Mouse (Mus musculus): ENCODE results near the gene Gm20509.

The Gm20509 gene

DNA sequence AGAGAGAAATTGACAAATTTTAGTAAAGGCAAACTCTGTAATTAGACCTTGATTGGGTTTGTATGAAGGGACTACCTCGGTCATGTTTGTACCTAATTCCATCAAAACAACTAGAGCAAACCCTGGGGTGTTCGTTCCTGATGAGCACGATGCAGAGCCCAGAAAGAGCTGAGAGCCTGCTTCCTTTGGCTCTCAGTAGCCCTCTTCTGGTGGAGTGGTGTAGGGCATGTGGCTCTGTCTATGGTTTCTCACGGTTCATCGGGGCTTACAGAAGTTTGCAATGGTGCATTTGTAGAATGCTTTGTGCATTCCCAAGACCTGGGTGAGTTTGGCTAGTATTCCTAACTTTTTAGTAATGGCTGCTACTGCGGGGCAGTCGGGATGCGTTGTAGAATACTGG, 19.5 kb downstream of the Gm20509 start:
- ChIA-PET CTCF (interaction anchor here (0.6 to 2.1 kb wide), 15 partner anchors 9 to 359 kb away, joined by 3 to 15 read pairs (median 4); partner anchors contain the start of genes Rab27a (in 2 of the 4), Gm20509 (in 1 of the 4), Khdc3 (in 1 of the 4) and Rsl24d1 (in 1 of the 4)), POLR2A (interaction anchor here in 3 of 4 experiments (0.6 to 1.4 kb wide), 4 partner anchors 9 to 166 kb away, joined by 3 to 4 read pairs (median 3); partner anchors contain the start of gene Rsl24d1 (in 1 of the 3))

- ChIA-PET CTCF (interaction anchor here in 3 of 4 experiments (0.5 to 1.7 kb wide), 7 partner anchors 8 to 99 kb away, joined by 3 to 9 read pairs (median 4); partner anchors contain the start of gene Rsl24d1 (in 1 of the 3)), POLR2A (interaction anchor here (0.5 to 2.5 kb wide), 11 partner anchors 9 to 168 kb away, joined by 3 to 12 read pairs (median 4); partner anchors contain the start of gene Rsl24d1 (in 3 of the 4))
Observed at GRCm38 (mm10) chr9:73125043-73125570, 22.8 kb downstream of the Gm20509 start.

DNA sequence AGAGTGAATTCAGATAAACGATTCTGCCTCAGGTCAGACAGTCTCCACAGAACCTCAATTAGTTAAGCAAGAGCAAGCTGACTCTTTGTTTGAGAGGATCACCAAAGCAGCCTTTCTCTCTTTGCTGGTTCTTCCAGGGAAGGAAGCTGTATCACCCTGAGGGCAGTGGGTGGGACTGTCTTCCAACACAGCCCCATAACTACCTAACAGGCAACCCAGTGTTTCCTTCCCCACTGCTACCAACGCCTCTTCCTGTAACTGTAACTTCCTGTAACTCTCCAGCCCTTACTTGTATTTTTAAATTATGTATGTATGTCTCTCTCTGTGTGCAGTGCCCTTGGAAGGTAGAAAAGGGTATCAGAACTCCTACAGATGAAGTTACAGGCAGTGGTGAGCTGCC, 25.2 kb downstream of the Gm20509 start:
- ChIA-PET CTCF (no interaction called here), POLR2A (interaction anchor here in 1 of 4 experiments (1.3 to 1.8 kb wide), 2 partner anchors 11 to 20 kb away, joined by 4 to 6 read pairs; no protein-coding TSS in a partner anchor)

DNA sequence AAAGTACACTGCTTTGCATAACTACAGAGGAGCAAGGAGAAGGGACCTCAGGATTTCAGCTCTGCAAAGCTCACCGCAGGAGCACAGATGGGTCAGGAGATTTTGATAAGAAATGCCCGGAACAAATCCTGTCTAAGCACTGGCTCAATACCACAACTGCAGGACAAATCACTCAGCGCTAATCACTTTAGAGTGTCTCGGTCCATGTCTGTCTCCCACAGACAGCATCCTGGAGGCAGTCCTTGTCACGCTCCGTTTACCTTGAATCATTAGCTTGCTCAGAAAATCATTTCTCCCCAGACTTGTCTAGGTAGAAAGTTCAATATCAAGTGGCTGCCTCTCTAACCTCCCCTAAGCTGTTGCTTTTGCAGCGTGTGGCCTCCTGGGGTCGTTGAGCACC, 27.6 kb downstream of the Gm20509 start:
- POLR2A ChIA-PET, result interaction anchor here in 2 of 4 experiments (1.2 to 1.9 kb wide), 2 partner anchors 16 to 133 kb away, joined by 3 to 5 read pairs; partner anchors contain the start of gene Rsl24d1 (in 1 of the 2)
- CTCF ChIA-PET, result no interaction called here

DNA sequence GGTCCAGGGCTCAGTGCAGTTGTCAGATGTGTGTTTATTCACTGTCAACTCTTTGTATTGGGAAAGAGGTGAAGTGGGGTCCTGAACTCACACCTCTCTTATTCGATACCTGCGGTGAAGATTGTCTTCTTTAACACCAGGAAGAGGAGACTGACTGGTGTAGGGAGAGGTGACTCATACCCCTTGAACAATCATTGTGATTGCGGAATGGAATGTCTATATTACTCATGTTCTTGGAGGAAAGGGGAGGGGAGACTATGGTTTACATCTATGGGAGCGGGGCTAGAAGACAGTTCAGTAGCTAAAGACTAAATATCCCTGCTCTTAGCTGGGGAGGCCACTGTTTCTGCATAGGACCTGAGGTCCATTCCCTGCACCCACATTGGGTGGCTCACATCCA, 28.3 kb downstream of the Gm20509 start:
- CTCF ChIA-PET, result no interaction called here
- POLR2A ChIA-PET, result interaction anchor here in 2 of 4 experiments (0.6 to 1.9 kb wide), 3 partner anchors 17 to 134 kb away, joined by 3 to 5 read pairs (median 3); partner anchors contain the start of gene Rsl24d1 (in 1 of the 2)

GRCm38 (mm10) chr9:73137341-73137886, 35.1 kb downstream of the Gm20509 start:
- ChIA-PET POLR2A (no interaction called here), CTCF (interaction anchor here in 1 of 4 experiments (1.1 kb wide), 1 partner anchor 16 kb away, joined by 3 read pairs; no protein-coding TSS in a partner anchor)

- CTCF ChIA-PET, result no interaction called here
- POLR2A ChIA-PET, result interaction anchor here in 1 of 4 experiments (1.5 kb wide), 1 partner anchor 11 kb away, joined by 3 read pairs; no protein-coding TSS in a partner anchor
Observed at GRCm38 (mm10) chr9:73154347-73154746, 52.1 kb downstream of the Gm20509 start.

GRCm38 (mm10) chr9:73157968-73158367, 55.7 kb downstream of the Gm20509 start:
- CTCF ChIA-PET, result interaction anchor here in 3 of 4 experiments (0.6 to 1.3 kb wide), 3 partner anchors 36 to 143 kb away, joined by 4 to 15 read pairs (median 5); no protein-coding TSS in a partner anchor
- POLR2A ChIA-PET, result interaction anchor here in 1 of 4 experiments (0.6 kb wide), 1 partner anchor 647 kb away, joined by 5 read pairs; no protein-coding TSS in a partner anchor

- CTCF ChIA-PET, result interaction anchor here (0.6 to 1.5 kb wide), 15 partner anchors 11 to 618 kb away, joined by 3 to 5 read pairs (median 4); partner anchors contain the start of genes Dyx1c1 (in 1 of the 4) and Gm44503 (in 1 of the 4)
- POLR2A ChIA-PET, result interaction anchor here in 1 of 4 experiments (0.6 kb wide), 1 partner anchor 256 kb away, joined by 3 read pairs; no protein-coding TSS in a partner anchor
Observed at GRCm38 (mm10) chr9:73159265-73159664, 57.0 kb downstream of the Gm20509 start.

GRCm38 (mm10) chr9:73162571-73163333, 60.5 kb downstream of the Gm20509 start:
- ChIA-PET POLR2A (interaction anchor here in 2 of 4 experiments (0.8 to 1.2 kb wide), 3 partner anchors 12 to 167 kb away, joined by 3 to 7 read pairs (median 3); no protein-coding TSS in a partner anchor), CTCF (interaction anchor here (0.6 to 1.8 kb wide), 28 partner anchors 8 to 1202 kb away, joined by 3 to 14 read pairs (median 3); partner anchors contain the start of genes Dyx1c1 (in 1 of the 4) and Gm44503 (in 1 of the 4))

GRCm38 (mm10) chr9:73165631-73166030, 63.4 kb downstream of the Gm20509 start:
- ChIA-PET POLR2A (no interaction called here), CTCF (interaction anchor here in 1 of 4 experiments (0.6 kb wide), 2 partner anchors 64 to 152 kb away, joined by 3 to 18 read pairs; partner anchors contain the start of gene Khdc3)

All from embryonic stem cell, embryonic (primary cell).